Mouse (Mus musculus): Measurements from ENCODE around the gene Hspa5. TPM values are rescaled to one million over a fixed set of nuclear protein-coding genes. Genes with fewer than 3 reads are reported as not detected.
"Not testable (repeated sequence)": the region's sequence is repeated elsewhere in the genome, so short reads cannot be mapped to it uniquely, and the experiment has no call there.

Hspa5 gene
- polyA plus RNA-seq, 1 experiment from 2014 or later, result 489 TPM

DNA sequence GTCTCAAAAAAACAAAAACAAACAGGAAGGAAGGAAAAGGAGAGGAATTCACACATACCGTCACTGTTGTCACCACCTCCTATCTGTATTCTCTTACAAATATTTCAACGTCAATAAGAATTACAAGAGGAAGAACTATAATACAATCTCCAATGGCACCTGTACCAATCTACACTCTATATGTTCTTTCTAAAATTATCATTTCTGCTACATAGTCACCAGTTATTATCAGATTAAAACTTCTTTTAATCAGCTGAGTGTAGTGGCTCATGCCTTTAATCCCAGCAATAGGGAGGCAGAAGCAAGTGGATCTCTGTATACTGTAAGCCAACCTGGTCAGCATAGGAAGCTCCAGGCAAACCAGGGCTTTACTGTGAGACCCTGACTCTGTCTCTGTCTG is 21.5 kb upstream of the Hspa5 start:
- Histone ChIP-seq H3K4me2 (replicated peaks) (no peak overlapping the region), H3K9me3 (no peaks in the 10 kb centered on the region), H3K9ac (replicated peaks) (no peak overlapping the region), H3K27ac (no peak overlapping the region), H3K36me3 (0 out of 2 replicates have a peak, but pooled peaks cover 2% of the 10 kb centered on the region), H3K4me1 (replicated peaks) (peaks cover 29% of the 10 kb centered on the region), H3K4me3 (replicated peaks) (no peak overlapping the region), H3K27me3 (no peaks in the 10 kb centered on the region)
- WGBS, result 92% methylated on average over 2 of the region's 2 CpGs
- no peak for ATAC-seq

DNA sequence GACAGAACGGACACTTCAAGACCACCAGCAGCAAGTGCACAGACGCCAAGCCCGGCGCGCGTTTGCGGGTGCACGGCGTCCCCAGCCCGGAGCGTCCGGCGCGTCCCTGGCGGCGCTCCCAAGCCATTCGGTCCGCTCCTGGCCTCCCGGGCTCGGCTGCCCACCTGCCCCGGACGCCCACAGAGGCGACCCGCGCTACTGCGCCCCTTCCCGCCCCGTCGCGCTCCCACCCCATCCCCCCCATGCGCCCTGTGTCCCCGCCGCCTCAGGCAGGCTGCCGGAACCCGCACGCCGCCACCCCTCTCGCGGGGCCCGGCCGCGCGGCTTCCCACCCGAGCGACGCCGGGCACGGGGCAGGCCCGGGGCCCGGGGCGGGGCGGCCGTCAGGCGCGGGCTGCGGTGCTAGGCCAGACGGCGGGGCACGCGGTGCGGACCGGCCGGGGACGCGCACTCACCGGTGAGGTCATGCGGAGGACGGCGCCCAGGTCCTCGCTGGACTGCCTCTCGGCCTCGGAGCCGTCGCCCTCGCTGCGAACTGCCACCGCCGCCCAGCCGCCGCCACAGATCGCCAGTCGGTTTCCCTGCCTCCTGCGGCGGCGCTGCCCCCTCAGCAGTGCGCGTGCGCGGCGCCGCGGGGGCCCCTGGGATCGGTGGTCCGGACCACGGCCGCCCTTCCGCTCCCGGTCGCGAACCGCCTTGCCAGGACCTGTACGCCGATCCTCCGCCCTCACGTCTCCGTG is 17.8 kb upstream of the Hspa5 start:
- H3K9me3 ChIP-seq, result no peaks in the 10 kb centered on the region
- H3K27ac ChIP-seq, result peak overlapping the region; percentile 98
- H3K9ac ChIP-seq (replicated peaks), result peak overlapping the region; percentile 97
- H3K27me3 ChIP-seq, result no peaks in the 10 kb centered on the region
- ATAC-seq, result peak; percentile 96
- no peaks in the 10 kb centered on the region for H3K36me3 ChIP-seq
- peak overlapping the region; percentile 64 for H3K4me2 ChIP-seq (replicated peaks)
- peaks cover 29% of the 10 kb centered on the region for H3K4me1 ChIP-seq (replicated peaks)
- peak overlapping the region; percentile 95 for H3K4me3 ChIP-seq (replicated peaks)
- under 1% methylated on average over 90 of the region's 106 CpGs for WGBS

DNA sequence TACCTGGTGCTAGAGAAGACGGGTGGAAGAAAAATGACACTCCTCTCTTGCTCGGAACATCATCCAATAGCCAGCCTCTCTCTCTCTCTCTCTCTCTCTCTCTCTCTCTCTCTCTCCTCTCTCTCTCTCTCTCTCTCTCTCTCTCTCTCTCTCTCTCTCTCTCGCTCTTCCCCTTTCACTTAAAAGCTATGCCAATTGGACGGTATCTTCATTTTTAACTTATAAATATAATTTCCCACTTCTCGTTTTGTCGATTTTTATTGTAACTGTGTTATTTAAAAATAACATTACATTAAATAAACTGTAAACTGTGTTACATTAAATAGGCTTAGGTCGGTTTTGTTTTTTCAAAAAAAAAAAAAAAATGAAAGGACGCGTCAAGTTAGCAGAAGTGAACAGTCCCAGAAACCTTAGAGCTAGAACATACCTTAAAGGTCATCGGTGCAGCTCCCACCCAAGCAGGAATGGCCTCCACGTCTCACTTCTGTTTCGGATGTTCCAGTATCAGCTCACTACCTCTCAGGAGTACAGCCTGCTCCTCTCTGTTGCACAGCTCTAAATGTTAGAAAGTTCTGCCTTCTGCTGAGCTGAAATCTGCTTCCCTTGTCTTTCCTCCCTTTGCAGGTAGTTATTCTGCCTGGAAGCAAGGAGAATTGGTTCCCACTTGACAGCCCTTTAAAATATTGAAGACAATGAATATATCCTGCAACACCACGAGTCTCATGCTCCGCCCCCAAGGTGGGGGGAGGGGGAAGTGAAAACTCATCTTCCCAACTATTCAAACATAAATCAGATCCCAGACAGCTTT is 17.0 kb upstream of the Hspa5 start, which contains the start of gene Gapvd1:
Gene Gapvd1, minus strand, starts transcription at position 682 of the 808 bp plus-strand sequence.
- no peaks in the 10 kb centered on the region for H3K27me3 ChIP-seq
- ATAC-seq, result 0 out of 2 replicates have a peak, but pooled peaks have one; percentile 53
- peaks cover 29% of the 10 kb centered on the region for H3K4me1 ChIP-seq (replicated peaks)
- peak within 1 kb of the TSS; percentile 98 for H3K27ac ChIP-seq
- peak within 1 kb of the TSS; percentile 95 for H3K4me3 ChIP-seq (replicated peaks)
- WGBS, result 1% methylated on average over 13 of the region's 14 CpGs
- no peaks in the 10 kb centered on the region for H3K36me3 ChIP-seq
- H3K9ac ChIP-seq (replicated peaks), result peak within 1 kb of the TSS; percentile 97
- H3K4me2 ChIP-seq (replicated peaks), result peak within 1 kb of the TSS; percentile 64
- no peaks in the 10 kb centered on the region for H3K9me3 ChIP-seq

DNA sequence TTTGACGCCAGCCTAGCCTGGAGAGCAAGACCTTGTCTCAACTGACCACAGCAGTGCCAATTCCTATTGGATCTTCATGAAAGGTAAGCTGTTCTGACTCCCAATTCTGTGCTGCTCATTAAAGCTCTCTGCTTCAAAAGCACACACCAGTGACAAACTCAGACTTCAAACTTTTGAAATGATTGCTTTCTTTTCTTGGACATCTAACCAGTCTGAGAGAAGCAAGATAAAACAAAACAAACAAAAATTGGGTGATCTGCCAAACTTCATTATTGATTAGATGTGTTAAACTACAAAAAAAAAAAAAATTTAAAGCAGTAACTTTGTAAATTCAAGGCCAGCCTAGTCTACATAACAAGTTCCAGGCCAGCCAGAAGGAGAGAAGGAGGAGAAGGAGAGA is 14.4 kb upstream of the Hspa5 start:
- no peak for ATAC-seq
- Histone ChIP-seq H3K27ac (no peak overlapping the region), H3K4me1 (replicated peaks) (peaks cover 14% of the 10 kb centered on the region), H3K36me3 (no peaks in the 10 kb centered on the region), H3K9me3 (no peaks in the 10 kb centered on the region), H3K9ac (replicated peaks) (no peak overlapping the region), H3K4me2 (replicated peaks) (no peak overlapping the region), H3K4me3 (replicated peaks) (no peak overlapping the region), H3K27me3 (no peaks in the 10 kb centered on the region)
- WGBS, result 78% methylated on average over 1 of the region's 1 CpGs

DNA sequence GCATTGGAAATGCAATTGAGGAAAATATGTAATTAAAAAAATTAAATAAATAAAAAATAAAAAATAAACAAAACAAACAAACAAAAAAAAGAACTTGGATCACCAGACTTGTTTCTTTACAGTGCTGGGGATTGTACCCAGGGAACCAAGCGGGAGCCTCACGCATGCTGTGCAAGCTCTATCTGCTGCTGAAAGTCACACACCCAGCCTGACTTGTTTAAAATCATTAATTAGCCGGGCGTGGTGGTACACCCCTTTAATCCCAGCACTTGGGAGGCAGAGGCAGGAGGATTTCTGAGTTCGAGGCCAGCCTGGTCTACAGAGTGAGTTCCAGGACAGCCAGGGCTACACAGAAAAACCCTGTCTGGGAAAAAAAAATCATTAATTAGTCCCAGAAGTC is 10.5 kb upstream of the Hspa5 start:
- not testable (repeated sequence) for H3K9me3 ChIP-seq; H3K27ac ChIP-seq; H3K9ac ChIP-seq (replicated peaks); H3K4me1 ChIP-seq (replicated peaks); H3K27me3 ChIP-seq; H3K4me2 ChIP-seq (replicated peaks); H3K4me3 ChIP-seq (replicated peaks); ATAC-seq; H3K36me3 ChIP-seq
- WGBS, result 92% methylated on average over 5 of the region's 5 CpGs

DNA sequence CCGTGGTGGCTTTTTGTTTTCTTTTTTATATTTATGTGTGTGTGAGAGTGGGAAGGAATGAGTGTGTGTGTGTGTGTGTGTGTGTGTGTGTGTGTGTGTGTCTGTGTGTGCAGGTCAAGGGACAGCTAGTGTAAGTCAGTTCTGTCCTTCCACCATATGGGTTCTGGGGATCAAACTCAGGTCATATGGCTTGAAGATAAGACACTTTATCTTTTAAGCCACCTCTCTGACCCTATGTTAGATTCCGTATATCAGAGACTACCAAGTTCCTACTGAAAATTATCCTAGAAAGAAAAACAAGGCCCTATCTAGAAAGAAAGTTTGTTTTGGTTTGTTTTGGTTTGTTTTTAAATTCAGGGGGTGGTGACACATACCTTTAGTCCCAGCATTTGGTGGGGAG is 9.6 kb upstream of the Hspa5 start:
- H3K27me3 ChIP-seq, result no peaks in the 10 kb centered on the region
- no peak overlapping the region for H3K4me2 ChIP-seq (replicated peaks)
- no peak for ATAC-seq
- WGBS, result 90% methylated on average over 2 of the region's 2 CpGs
- H3K4me3 ChIP-seq (replicated peaks), result no peak overlapping the region
- H3K9me3 ChIP-seq, result no peaks in the 10 kb centered on the region
- H3K36me3 ChIP-seq, result no peaks in the 10 kb centered on the region
- no peaks in the 10 kb centered on the region for H3K4me1 ChIP-seq (replicated peaks)
- no peak overlapping the region for H3K9ac ChIP-seq (replicated peaks)
- no peak overlapping the region for H3K27ac ChIP-seq

DNA sequence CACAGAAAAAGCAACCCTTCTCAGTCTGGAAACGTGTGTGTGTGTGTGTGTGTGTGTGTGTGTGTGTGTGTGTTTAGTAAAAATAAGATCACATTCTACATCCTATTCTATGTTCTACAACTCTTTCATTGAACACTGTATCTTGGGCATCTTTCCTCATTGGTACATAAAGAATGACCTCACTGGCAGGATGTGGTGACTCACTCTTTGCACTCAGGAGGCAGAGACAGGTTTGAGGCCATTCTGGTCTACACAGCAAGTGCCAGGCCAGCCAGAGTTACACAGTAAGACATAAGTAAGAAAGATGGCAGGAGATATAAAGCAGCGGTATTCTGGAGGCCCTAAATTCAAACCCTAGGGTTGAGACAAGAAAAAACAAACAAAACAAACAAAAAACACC is 8.9 kb upstream of the Hspa5 start:
- Histone ChIP-seq H3K9ac (replicated peaks) (no peak overlapping the region), H3K36me3 (no peaks in the 10 kb centered on the region), H3K4me1 (replicated peaks) (no peaks in the 10 kb centered on the region), H3K9me3 (no peaks in the 10 kb centered on the region), H3K27ac (no peak overlapping the region), H3K27me3 (no peaks in the 10 kb centered on the region), H3K4me2 (replicated peaks) (no peak overlapping the region), H3K4me3 (replicated peaks) (no peak overlapping the region)
- ATAC-seq, result no peak
- WGBS, result 77% methylated on average over 2 of the region's 2 CpGs

DNA sequence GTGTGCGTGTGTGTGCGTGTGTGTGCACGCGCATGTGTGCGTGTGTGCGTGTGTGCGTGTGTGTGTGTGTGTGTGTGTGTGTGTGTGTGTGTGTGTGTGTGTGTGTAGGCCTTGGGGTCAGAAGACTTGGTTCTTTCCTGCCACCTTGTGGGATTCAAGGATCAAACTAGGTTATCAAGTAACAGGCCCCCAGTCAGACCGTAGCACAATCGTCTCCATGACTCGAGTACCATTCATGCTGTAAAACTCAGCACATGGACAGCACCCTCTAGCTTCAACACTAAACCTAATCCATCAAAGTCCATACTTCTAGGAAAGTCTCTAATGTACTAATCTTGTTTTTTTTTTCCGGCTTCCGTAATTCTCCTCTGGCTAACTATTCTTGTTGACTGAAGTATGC is 7.0 kb upstream of the Hspa5 start:
- WGBS, result 85% methylated on average over 12 of the region's 12 CpGs
- Histone ChIP-seq H3K4me1 (replicated peaks) (no peaks in the 10 kb centered on the region), H3K36me3 (no peaks in the 10 kb centered on the region), H3K27ac (no peak overlapping the region), H3K9me3 (no peaks in the 10 kb centered on the region), H3K4me3 (replicated peaks) (no peak overlapping the region), H3K9ac (replicated peaks) (no peak overlapping the region), H3K4me2 (replicated peaks) (no peak overlapping the region), H3K27me3 (no peaks in the 10 kb centered on the region)
- ATAC-seq, result no peak

DNA sequence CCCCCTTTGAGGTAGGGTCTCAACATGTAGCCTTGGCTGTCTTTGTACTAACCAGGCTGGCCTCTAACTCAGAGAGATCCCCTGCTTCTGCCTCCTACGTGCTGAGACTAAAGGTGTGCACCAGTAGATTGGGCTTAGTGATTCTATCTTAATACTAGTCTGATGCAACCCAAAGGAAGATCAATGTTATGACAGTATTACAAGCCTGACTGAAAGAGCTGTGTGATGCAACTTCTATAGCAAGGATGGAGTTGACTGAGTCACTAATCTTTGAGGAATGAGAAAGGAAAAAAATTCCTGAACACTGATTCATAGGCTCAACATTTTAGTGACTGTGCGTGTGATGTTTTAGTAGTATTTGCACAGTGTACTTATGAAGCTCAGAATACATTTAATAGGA is 1.7 kb upstream of the Hspa5 start:
- Histone ChIP-seq H3K4me2 (replicated peaks) (peak overlapping the region; percentile 70), H3K4me1 (replicated peaks) (peaks cover 35% of the 10 kb centered on the region), H3K9me3 (no peaks in the 10 kb centered on the region), H3K27me3 (no peaks in the 10 kb centered on the region), H3K27ac (no peak overlapping the region; the same call in 1 of the 2 replicates), H3K4me3 (replicated peaks) (peak overlapping the region; percentile 92; the same call in 1 of the 2 replicates), H3K9ac (replicated peaks) (no peak overlapping the region), H3K36me3 (peaks cover 16% of the 10 kb centered on the region)
- no peak for ATAC-seq
- WGBS, result 95% methylated on average over 2 of the region's 2 CpGs

DNA sequence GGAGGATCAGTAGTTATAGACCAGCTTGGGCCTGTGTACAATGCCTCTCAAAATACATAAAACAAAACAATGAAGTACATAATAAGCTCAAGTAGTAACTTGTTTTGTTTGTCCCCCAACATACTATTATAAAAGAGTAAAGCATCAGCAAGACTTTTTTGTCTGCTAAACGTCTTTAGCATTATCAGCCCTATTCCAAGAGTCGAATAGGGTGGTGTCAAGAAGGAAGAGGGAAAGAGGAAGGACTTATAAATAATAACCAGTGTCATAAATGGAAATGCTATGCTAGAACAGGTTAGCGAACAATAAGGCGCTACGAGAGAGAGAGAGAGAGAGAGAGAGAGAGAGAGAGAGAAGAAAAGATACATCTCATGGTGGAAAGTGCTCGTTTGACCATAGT is 819 bp upstream of the Hspa5 start:
- Histone ChIP-seq H3K4me3 (replicated peaks) (peak overlapping the region; percentile 92), H3K9me3 (no peaks in the 10 kb centered on the region), H3K4me1 (replicated peaks) (peaks cover 44% of the 10 kb centered on the region), H3K27ac (peak overlapping the region; percentile 90), H3K9ac (replicated peaks) (peak overlapping the region; percentile 86), H3K27me3 (no peaks in the 10 kb centered on the region), H3K4me2 (replicated peaks) (peak overlapping the region; percentile 70), H3K36me3 (peaks cover 24% of the 10 kb centered on the region)
- no peak for ATAC-seq
- WGBS, result 7% methylated on average over 6 of the region's 6 CpGs

DNA sequence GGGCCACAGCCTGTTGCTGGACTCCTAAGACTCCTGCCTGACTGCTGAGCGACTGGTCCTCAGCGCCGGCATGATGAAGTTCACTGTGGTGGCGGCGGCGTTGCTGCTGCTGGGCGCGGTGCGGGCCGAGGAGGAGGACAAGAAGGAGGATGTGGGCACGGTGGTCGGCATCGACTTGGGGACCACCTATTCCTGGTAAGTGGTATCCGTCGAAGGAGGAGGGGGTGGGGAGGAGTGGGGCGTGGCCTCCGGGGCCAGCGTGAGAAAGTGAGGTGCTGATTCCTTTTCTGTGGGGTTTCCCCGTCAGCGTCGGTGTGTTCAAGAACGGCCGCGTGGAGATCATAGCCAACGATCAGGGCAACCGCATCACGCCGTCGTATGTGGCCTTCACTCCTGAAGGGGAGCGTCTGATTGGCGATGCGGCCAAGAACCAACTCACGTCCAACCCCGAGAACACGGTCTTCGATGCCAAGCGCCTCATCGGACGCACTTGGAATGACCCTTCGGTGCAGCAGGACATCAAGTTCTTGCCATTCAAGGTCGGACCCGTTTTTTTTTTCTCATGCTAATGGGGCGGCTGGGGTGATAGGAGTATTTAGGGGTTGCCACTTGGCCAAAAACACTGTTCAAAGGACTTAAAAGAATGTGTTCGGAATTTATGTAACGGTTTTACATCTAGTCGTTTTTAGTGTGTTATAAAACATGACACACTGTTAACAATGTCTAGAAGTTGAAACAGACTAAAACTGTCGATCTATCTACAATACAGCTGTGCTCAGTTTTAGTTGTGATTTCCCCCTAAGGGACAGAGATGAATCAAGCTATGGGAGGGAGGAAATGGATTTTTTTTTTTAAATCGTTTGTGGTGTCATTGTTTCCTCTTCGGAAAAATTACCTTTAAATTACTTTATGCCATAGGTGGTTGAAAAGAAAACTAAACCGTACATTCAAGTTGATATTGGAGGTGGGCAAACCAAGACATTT is 774 bp downstream of the Hspa5 start:
- H3K9me3 ChIP-seq, result no peaks in the 10 kb centered on the region
- H3K27me3 ChIP-seq, result no peaks in the 10 kb centered on the region
- peak overlapping the region; percentile 91 for H3K27ac ChIP-seq
- H3K36me3 ChIP-seq, result peaks cover 39% of the 10 kb centered on the region
- H3K9ac ChIP-seq (replicated peaks), result peak overlapping the region; percentile 98
- peaks cover 60% of the 10 kb centered on the region for H3K4me1 ChIP-seq (replicated peaks)
- WGBS, result 5% methylated on average over 50 of the region's 50 CpGs
- H3K4me2 ChIP-seq (replicated peaks), result peak overlapping the region; percentile 67
- H3K4me3 ChIP-seq (replicated peaks), result peak overlapping the region; percentile 92
- peak; percentile 57; the same call in 1 of the 2 replicates for ATAC-seq
